Mouse (Mus musculus): ENCODE data around the gene Spo11. TPM values are rescaled to one million over a fixed set of nuclear protein-coding genes. Genes with fewer than 3 reads are reported as not detected.
A peak's percentile ranks its signal among the peaks of the same experiment; 100 is the strongest.

Gene Spo11
- polyA plus RNA-seq, 1 experiment from 2014 or later, result 0.09 TPM

DNA sequence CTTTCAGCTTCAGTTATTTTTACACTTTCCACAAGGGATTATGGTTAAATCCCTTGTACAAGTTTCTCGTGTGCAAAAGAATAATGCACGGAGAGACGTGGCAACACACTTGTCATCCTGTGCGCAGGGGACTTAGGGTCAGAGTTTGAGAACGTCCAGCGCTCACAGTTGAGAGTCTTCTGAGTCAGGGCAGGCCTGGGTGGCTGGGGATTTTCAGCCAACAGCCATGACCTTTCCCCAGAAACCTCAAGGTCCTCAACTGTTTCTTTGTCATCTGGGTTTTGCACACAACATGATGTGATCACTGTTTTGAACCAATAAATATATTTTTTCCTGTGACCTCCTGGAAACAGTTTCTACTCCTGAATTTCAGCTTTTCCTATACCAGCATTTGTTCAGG lies 12.7 kb downstream of the Spo11 start:
- H3K27ac ChIP-seq, result no peak overlapping the region
- WGBS, result 74% methylated on average over 6 of the region's 6 CpGs
- H3K9ac ChIP-seq, result no peak overlapping the region
- H3K4me2 ChIP-seq, result no peak overlapping the region
- H3K27me3 ChIP-seq, result 0 out of 2 replicates have a peak, but pooled peaks cover 6% of the 10 kb centered on the region
- H3K36me3 ChIP-seq, result no peaks in the 10 kb centered on the region
- no peak for ATAC-seq (replicated peaks; ENCODE audit: low FRiP score)
- H3K4me3 ChIP-seq (replicated peaks), result no peak overlapping the region
- no peaks in the 10 kb centered on the region for H3K4me1 ChIP-seq
- no peaks in the 10 kb centered on the region for H3K9me3 ChIP-seq (replicated peaks)

- H3K27ac ChIP-seq, result no peak overlapping the region
- 11% methylated on average over 4 of the region's 4 CpGs for WGBS
- 0 out of 2 replicates have a peak, but pooled peaks cover 2% of the 10 kb centered on the region for H3K27me3 ChIP-seq
- H3K9ac ChIP-seq, result no peak overlapping the region
- no peak overlapping the region for H3K4me3 ChIP-seq (replicated peaks)
- H3K36me3 ChIP-seq, result no peaks in the 10 kb centered on the region
- no peak overlapping the region for H3K4me2 ChIP-seq
- H3K4me1 ChIP-seq, result peaks cover 6% of the 10 kb centered on the region
- no peak for ATAC-seq (replicated peaks; ENCODE audit: low FRiP score)
- H3K9me3 ChIP-seq (replicated peaks), result no peaks in the 10 kb centered on the region
Measured at GRCm38 (mm10) chr2:172996207-172996606, 18.7 kb downstream of the Spo11 start.

DNA sequence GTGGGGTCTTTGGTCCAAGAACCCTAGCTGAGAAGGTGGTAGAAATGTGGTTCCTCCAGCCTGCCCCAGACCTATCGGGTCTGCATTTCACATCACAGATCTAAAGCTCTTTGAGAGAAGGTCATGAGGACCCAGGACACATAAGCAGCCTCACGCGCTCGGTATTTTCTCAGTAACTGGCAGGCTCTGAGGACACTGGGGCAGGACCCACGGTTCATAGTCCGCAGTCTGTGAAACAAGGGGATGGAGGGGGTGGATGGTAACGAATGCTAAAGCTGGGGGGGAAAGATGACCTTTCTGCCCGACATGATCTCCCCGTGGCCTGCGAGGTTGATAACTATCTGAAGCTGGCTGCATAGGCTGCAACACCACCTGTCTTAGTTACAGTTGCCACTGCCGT lies 20.2 kb downstream of the Spo11 start:
- peaks cover 12% of the 10 kb centered on the region for H3K36me3 ChIP-seq
- no peaks in the 10 kb centered on the region for H3K9me3 ChIP-seq (replicated peaks)
- H3K4me3 ChIP-seq (replicated peaks), result no peak overlapping the region
- 73% methylated on average over 11 of the region's 11 CpGs for WGBS
- no peak overlapping the region for H3K9ac ChIP-seq
- no peak for ATAC-seq (replicated peaks; ENCODE audit: low FRiP score)
- H3K27me3 ChIP-seq, result 0 out of 2 replicates have a peak, but pooled peaks cover 2% of the 10 kb centered on the region
- H3K4me1 ChIP-seq, result peaks cover 13% of the 10 kb centered on the region
- no peak overlapping the region for H3K27ac ChIP-seq
- no peak overlapping the region for H3K4me2 ChIP-seq

GRCm38 (mm10) chr2:172998478-172998877 lies 21.0 kb downstream of the Spo11 start:
- whole genome bisulfite sequencing, result 63% methylated on average over 7 of the region's 7 CpGs
- Histone ChIP-seq H3K9ac (no peak overlapping the region), H3K4me1 (peaks cover 13% of the 10 kb centered on the region), H3K4me2 (no peak overlapping the region), H3K4me3 (replicated peaks) (no peak overlapping the region), H3K9me3 (replicated peaks) (no peaks in the 10 kb centered on the region), H3K27me3 (0 out of 2 replicates have a peak, but pooled peaks cover 2% of the 10 kb centered on the region), H3K36me3 (peaks cover 20% of the 10 kb centered on the region), H3K27ac (no peak overlapping the region)
- ATAC-seq (replicated peaks; ENCODE audit: low FRiP score), result no peak

DNA sequence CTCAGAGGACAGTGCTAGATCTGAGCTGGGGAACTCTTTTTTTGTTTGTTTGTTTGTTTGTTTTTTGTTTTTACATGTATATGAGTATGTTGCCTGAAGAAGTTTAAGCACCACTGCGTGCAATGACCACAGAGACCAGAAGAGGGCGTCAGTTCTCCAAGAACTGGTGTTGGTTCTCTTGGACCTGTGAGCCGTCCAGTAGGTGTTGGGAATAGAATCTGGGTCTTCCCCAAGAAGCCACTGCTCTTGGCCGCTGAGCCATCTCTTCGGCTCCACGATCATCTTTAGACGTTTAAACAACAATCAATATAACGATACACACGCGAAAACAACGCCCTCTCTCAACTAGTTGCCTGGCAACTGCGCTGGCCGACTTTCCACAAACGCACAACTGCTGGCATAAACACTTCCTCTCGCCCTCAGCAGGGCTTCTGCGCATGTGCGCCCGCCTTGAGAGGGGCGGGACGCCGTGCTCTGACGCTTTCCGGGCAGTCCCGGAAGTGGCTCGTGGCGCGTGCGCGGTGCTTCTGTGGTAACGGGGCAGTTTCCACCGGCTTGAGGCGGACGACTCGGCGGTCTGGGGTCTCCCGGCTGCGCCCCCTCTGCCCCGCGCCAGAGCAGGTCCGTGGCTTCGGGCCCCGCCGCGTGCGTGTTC lies 22.3 kb downstream of the Spo11 start, which contains the start of gene Rae1:
Gene Rae1 (plus strand): TSS at position 488 of the 655 bp plus-strand sequence.
- under 1% methylated on average over 45 of the region's 45 CpGs for WGBS
- Histone ChIP-seq H3K9ac (peak within 1 kb of the TSS; percentile 82), H3K4me1 (peaks cover 13% of the 10 kb centered on the region), H3K27ac (peak within 1 kb of the TSS; percentile 87), H3K4me3 (replicated peaks) (peak within 1 kb of the TSS; percentile 75), H3K27me3 (0 out of 2 replicates have a peak, but pooled peaks cover 2% of the 10 kb centered on the region), H3K4me2 (peak within 1 kb of the TSS; percentile 80), H3K9me3 (replicated peaks) (no peaks in the 10 kb centered on the region), H3K36me3 (peaks cover 32% of the 10 kb centered on the region)
- peak; percentile 97 for ATAC-seq (replicated peaks; ENCODE audit: low FRiP score)

- WGBS, result under 1% methylated on average over 42 of the region's 42 CpGs
- Histone ChIP-seq H3K9ac (peak overlapping the region; percentile 82), H3K27ac (peak overlapping the region; percentile 87), H3K36me3 (peaks cover 37% of the 10 kb centered on the region), H3K9me3 (replicated peaks) (no peaks in the 10 kb centered on the region), H3K4me3 (replicated peaks) (peak overlapping the region; percentile 75), H3K27me3 (0 out of 2 replicates have a peak, but pooled peaks cover 2% of the 10 kb centered on the region), H3K4me1 (peaks cover 13% of the 10 kb centered on the region), H3K4me2 (peak overlapping the region; percentile 80)
- peak; percentile 92 for ATAC-seq (replicated peaks; ENCODE audit: low FRiP score)
Measured at GRCm38 (mm10) chr2:173000285-173000652, 22.8 kb downstream of the Spo11 start.

DNA sequence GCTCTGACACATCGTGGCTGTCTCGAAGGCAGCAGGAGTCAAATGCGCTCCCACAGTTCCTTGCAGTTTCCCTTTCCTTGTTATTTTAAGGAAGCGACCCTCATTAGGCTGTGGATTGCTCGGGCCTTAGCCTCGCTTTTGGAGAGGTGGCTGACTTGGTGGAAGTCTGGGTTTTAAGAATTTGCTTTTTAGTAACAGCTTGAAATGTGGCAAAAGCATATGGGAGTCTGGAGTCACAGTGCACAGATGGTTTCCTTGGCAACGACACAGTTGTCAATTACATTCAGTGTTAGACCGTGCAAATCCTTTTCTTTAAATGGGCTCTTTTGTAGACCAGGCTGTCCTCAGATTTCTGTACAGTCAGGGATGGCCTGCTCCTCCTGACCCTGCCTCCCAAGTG lies 23.4 kb downstream of the Spo11 start:
- Histone ChIP-seq H3K4me1 (peaks cover 13% of the 10 kb centered on the region), H3K27me3 (0 out of 2 replicates have a peak, but pooled peaks cover 2% of the 10 kb centered on the region), H3K4me3 (replicated peaks) (peak overlapping the region; percentile 75), H3K9ac (peak overlapping the region; percentile 82), H3K9me3 (replicated peaks) (no peaks in the 10 kb centered on the region), H3K27ac (peak overlapping the region; percentile 87), H3K36me3 (peaks cover 44% of the 10 kb centered on the region), H3K4me2 (peak overlapping the region; percentile 80)
- 13% methylated on average over 8 of the region's 8 CpGs for WGBS
- no peak for ATAC-seq (replicated peaks; ENCODE audit: low FRiP score)

DNA sequence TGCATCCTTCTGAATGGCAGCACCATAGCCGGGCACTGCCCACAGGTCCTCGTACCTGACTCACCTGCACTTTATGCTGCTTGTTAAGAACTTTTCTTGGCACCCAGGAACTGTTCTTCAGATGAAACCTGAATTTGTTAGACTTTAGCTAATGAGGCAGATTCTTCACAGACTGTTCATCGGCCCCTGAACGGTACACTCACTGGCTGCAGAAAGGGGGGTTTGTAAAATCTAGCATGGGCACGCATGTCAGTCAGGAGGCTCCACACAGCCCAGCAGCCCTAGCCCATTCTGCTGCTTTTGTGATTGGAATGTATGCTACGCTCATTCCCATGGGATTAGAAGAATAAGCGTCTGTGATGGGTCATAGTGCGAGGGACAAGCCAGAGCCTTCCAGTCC lies 26.2 kb downstream of the Spo11 start:
- Histone ChIP-seq H3K4me2 (no peak overlapping the region), H3K27me3 (no peaks in the 10 kb centered on the region), H3K9me3 (replicated peaks) (no peaks in the 10 kb centered on the region), H3K4me3 (replicated peaks) (no peak overlapping the region), H3K4me1 (peaks cover 13% of the 10 kb centered on the region), H3K27ac (no peak overlapping the region), H3K36me3 (peaks cover 72% of the 10 kb centered on the region), H3K9ac (no peak overlapping the region)
- no peak for ATAC-seq (replicated peaks; ENCODE audit: low FRiP score)
- 92% methylated on average over 8 of the region's 8 CpGs for WGBS

DNA sequence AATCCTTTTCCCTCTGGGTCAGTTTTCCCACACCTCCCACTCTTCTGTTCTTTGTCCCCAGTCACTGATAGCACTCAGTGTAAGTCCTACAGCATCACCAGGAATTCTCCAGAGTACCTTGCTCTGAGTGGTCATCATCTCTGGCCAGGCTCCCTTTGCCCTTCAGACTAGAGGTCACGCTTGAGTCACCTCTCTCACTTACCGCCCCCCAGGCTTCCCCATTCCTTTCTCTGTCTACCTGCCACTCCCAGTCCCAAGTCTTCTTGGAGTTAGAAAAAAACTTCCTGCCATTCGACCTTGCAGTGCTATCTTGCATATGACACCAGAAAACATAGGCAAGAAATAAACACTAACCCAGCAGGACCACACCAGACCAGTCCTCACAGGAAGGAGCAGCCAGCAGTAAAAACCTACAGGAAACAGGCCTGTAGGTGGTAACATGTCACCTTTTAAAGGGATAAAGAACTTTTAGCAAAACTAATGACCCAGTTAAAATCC lies 32.8 kb downstream of the Spo11 start:
- no peaks in the 10 kb centered on the region for H3K27me3 ChIP-seq
- no peak for ATAC-seq (replicated peaks; ENCODE audit: low FRiP score)
- H3K36me3 ChIP-seq, result peaks cover 100% of the 10 kb centered on the region
- no peak overlapping the region for H3K4me3 ChIP-seq (replicated peaks)
- H3K9ac ChIP-seq, result no peak overlapping the region
- H3K27ac ChIP-seq, result no peak overlapping the region
- no peaks in the 10 kb centered on the region for H3K9me3 ChIP-seq (replicated peaks)
- WGBS, result 69% methylated on average over 3 of the region's 3 CpGs
- H3K4me2 ChIP-seq, result no peak overlapping the region
- H3K4me1 ChIP-seq, result no peaks in the 10 kb centered on the region

DNA sequence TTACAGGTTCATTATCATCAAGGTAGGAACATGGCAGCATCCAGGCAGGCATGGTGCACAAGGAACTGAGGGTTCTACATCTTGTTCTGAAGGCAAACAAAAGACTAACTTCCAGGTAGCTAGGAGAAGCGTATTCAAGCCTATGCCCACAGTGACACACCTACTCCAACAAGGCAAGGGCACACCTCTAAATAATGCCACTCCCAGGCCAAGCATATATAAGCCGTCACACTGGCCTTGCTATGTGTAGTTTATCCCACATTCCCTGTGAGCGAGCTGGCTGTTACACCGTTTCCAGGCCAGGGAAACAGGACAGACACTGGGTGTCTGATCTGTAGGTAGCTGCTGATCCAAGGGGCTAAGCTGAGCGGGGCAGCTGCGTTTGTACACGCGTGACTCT lies 33.9 kb downstream of the Spo11 start:
- no peaks in the 10 kb centered on the region for H3K4me1 ChIP-seq
- H3K27me3 ChIP-seq, result no peaks in the 10 kb centered on the region
- H3K4me3 ChIP-seq (replicated peaks), result no peak overlapping the region
- H3K36me3 ChIP-seq, result peaks cover 100% of the 10 kb centered on the region
- no peak overlapping the region for H3K27ac ChIP-seq
- no peak overlapping the region for H3K9ac ChIP-seq
- 96% methylated on average over 8 of the region's 8 CpGs for WGBS
- no peak overlapping the region for H3K4me2 ChIP-seq
- no peak for ATAC-seq (replicated peaks; ENCODE audit: low FRiP score)
- no peaks in the 10 kb centered on the region for H3K9me3 ChIP-seq (replicated peaks)

GRCm38 (mm10) chr2:173014741-173015287 lies 37.3 kb downstream of the Spo11 start:
- H3K4me3 ChIP-seq (replicated peaks), result no peak overlapping the region
- WGBS, result 78% methylated on average over 7 of the region's 7 CpGs
- no peak overlapping the region for H3K4me2 ChIP-seq
- H3K9ac ChIP-seq, result no peak overlapping the region
- H3K27ac ChIP-seq, result no peak overlapping the region
- no peak for ATAC-seq (replicated peaks; ENCODE audit: low FRiP score)
- H3K36me3 ChIP-seq, result peaks cover 67% of the 10 kb centered on the region
- H3K4me1 ChIP-seq, result peaks cover 15% of the 10 kb centered on the region
- no peaks in the 10 kb centered on the region for H3K27me3 ChIP-seq
- no peaks in the 10 kb centered on the region for H3K9me3 ChIP-seq (replicated peaks)

DNA sequence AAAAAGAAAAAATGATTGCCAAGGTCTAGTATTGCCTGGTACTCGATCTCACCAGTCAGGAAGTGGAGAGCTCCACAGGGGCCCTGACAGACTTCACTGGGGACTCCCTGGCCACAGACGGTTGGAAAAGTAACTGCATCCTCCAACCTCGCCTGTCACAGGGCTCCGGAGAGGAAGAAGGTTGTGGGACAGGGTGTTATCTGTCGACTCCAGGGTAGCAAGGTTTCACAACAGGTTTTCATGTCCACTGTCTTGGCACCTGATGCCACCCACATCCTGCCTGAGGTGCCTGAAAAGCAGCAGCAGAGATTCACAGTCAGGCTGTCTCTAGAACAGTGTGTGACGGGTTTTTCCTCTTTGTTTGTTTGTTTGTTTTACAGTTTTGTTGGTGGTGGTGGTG lies 40.4 kb downstream of the Spo11 start:
- no peaks in the 10 kb centered on the region for H3K9me3 ChIP-seq (replicated peaks)
- peaks cover 13% of the 10 kb centered on the region for H3K27me3 ChIP-seq
- no peak overlapping the region for H3K27ac ChIP-seq
- no peak overlapping the region for H3K4me2 ChIP-seq
- no peak overlapping the region for H3K9ac ChIP-seq
- WGBS, result 43% methylated on average over 6 of the region's 6 CpGs
- no peak overlapping the region for H3K4me3 ChIP-seq (replicated peaks)
- ATAC-seq (replicated peaks; ENCODE audit: low FRiP score), result no peak
- H3K36me3 ChIP-seq, result peaks cover 36% of the 10 kb centered on the region
- peaks cover 37% of the 10 kb centered on the region for H3K4me1 ChIP-seq
